Mouse (Mus musculus) cerebellum, adult 2 months (tissue): ENCODE measurements around the gene Faiml.

ENCODE experiments used
- CTCF ChIP-seq: fragments of 200-500 bp; IDR thresholded peaks from 2 replicates; pipeline ENCODE4 v1.5.1; 2011; ENCODE audit warnings: low read depth, mild to moderate bottlenecking, control low read depth, low read length, moderate library complexity, borderline replicate concordance; ENCODE audit not compliant: insufficient read depth
- POLR2A ChIP-seq: fragments of 200-500 bp; IDR thresholded peaks from 2 replicates; pipeline ENCODE4 v1.6.1; 2011; ENCODE audit warnings: low read length, control low read depth, borderline replicate concordance; ENCODE audit not compliant: insufficient read depth

DNA sequence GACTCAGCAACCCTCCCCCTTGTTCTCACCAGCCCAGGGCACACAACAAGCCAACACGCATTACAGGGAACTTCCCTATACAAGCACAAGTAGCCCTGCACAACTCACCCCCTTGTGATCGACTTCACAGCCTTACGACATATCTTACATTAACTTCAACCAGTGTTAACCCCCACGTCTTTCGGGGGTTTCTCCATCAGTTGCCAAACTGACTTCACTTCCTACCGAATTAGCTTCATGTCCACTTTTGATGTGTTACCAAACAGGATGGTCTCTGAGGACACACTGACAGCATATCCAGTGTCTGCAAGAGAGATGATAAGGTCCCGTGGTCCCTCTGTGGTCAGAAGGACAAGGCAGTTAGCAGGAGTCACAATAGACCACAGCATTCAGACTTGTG, 54.9 kb downstream of the Faiml start:
- TF ChIP-seq POLR2A, result no peak
- no peak for TF ChIP-seq CTCF
